Mouse (Mus musculus) kidney, postnatal 10 days (tissue): ENCODE measurements around the gene 1700003F12Rik.

Source experiments
- DNase-seq: peaks from one replicate; pipeline ENCODE4 v3.0.0; 2021; ENCODE audit warnings: mixed read lengths

The 1700003F12Rik gene

GRCm38 (mm10) chr2:154549886-154550189 is 3.0 kb downstream of the 1700003F12Rik start:
- DNase-seq = no peak

- no peak for DNase-seq
Measured at GRCm38 (mm10) chr2:154550937-154551336, 4.1 kb downstream of the 1700003F12Rik start.

- no peak for DNase-seq
Measured at GRCm38 (mm10) chr2:154551476-154551875, 4.6 kb downstream of the 1700003F12Rik start, which contains the start of gene Actl10. Gene Actl10 (plus strand): TSS chr2:154551776.

GRCm38 (mm10) chr2:154551927-154552326 is 5.0 kb downstream of the 1700003F12Rik start:
- DNase-seq = peak; percentile 24

- DNase-seq = peak; percentile 81
Measured at GRCm38 (mm10) chr2:154552424-154552907, 5.6 kb downstream of the 1700003F12Rik start.

GRCm38 (mm10) chr2:154555235-154555634 is 8.3 kb downstream of the 1700003F12Rik start:
- DNase-seq = no peak

GRCm38 (mm10) chr2:154557184-154557832 is 10.4 kb downstream of the 1700003F12Rik start:
- DNase-seq = peak; percentile 60

GRCm38 (mm10) chr2:154558264-154559039 is 11.6 kb downstream of the 1700003F12Rik start, which contains the start of gene Necab3:
Gene Necab3 (minus strand): TSS chr2:154558890.
- peak; percentile 52 for DNase-seq

- DNase-seq = peak; percentile 56
Measured at GRCm38 (mm10) chr2:154563612-154564170, 16.8 kb downstream of the 1700003F12Rik start.

GRCm38 (mm10) chr2:154565562-154565961 is 18.7 kb downstream of the 1700003F12Rik start:
- DNase-seq = no peak

- DNase-seq = peak; percentile 43
Measured at GRCm38 (mm10) chr2:154566641-154567040, 19.8 kb downstream of the 1700003F12Rik start.

- no peak for DNase-seq
Measured at GRCm38 (mm10) chr2:154567766-154568165, 20.9 kb downstream of the 1700003F12Rik start.

GRCm38 (mm10) chr2:154568329-154569070 is 21.6 kb downstream of the 1700003F12Rik start:
- peak; percentile 59 for DNase-seq

GRCm38 (mm10) chr2:154569071-154569748 is 22.3 kb downstream of the 1700003F12Rik start:
- peak; percentile 83 for DNase-seq

- DNase-seq = peak; percentile 98
Measured at GRCm38 (mm10) chr2:154569836-154570286, 23.0 kb downstream of the 1700003F12Rik start, which contains the start of gene E2f1. Gene E2f1 (minus strand): TSS chr2:154569892.

GRCm38 (mm10) chr2:154570666-154571065 is 23.8 kb downstream of the 1700003F12Rik start:
- no peak for DNase-seq

GRCm38 (mm10) chr2:154571266-154571665 is 24.4 kb downstream of the 1700003F12Rik start:
- DNase-seq = no peak

- DNase-seq = no peak
Measured at GRCm38 (mm10) chr2:154571976-154572375, 25.1 kb downstream of the 1700003F12Rik start.

- no peak for DNase-seq
Measured at GRCm38 (mm10) chr2:154572996-154573395, 26.1 kb downstream of the 1700003F12Rik start.

GRCm38 (mm10) chr2:154574271-154574670 is 27.4 kb downstream of the 1700003F12Rik start:
- no peak for DNase-seq

- DNase-seq = no peak
Measured at GRCm38 (mm10) chr2:154576876-154577743, 30.2 kb downstream of the 1700003F12Rik start.
